Mouse (Mus musculus) liver, embryonic 14.5 days (tissue): ENCODE data around the gene Mon2.

Experiments used
- CTCF ChIP-seq: IDR thresholded peaks from 2 replicates; pipeline ENCODE4 v1.5.1; 2016; ENCODE audit warnings: antibody characterized with exemption, low read depth, control low read depth
- EP300 ChIP-seq: IDR thresholded peaks from 2 replicates; pipeline ENCODE4 v1.6.1; 2016; ENCODE audit warnings: antibody characterized with exemption, low read depth

DNA sequence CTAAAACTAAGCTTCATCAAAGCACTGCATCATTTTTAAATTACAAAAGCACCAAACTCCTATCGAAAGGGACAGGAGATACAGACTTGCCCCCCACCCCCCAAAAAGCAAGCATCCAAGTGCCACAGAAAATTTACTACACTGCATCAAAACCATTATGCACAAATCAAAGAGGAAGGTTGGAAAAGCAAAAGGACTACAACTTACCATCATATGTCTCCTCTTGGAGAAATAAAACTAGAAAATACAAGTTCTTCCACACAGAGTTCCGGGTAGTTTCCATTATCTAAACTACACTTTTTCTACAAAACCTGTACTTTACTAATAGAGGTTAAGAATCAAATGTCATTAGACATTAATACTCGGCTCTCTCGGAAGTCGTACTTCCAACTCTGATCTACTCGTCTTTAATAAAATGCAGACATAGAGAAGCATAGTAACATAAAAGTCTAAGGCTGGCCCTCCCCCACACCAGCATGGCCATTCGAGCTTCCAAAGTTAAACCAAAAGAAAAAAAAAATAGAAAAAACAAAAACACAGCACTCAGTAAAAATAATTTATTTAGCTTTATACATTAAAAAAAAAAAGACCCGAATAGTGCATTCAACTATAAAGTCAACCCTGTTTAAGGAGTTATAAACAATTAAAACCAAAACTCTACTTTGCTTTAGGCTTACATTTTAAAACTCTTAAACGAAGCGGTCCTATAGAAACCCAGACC, 91.6 kb downstream of the Mon2 start:
- TF ChIP-seq CTCF (no peak), EP300 (no peak)
